Mouse (Mus musculus) midbrain, postnatal 0 days (tissue): ENCODE results near the gene Cadps. TPM values are rescaled to one million over a fixed set of nuclear protein-coding genes. Genes with fewer than 3 reads are reported as not detected.

ENCODE experiments used
- ATAC-seq: fragments of 200-750 bp; cut with Nextera tagmentation; 2 replicates; pipeline ENCODE4 v1.8.0; 2017; ENCODE audit warnings: moderate number of reproducible peaks, mild to moderate bottlenecking, moderate TSS enrichment, moderate library complexity; ENCODE audit not compliant: low FRiP score
- DNase-seq: peaks from one replicate; pipeline ENCODE4 v3.0.0-alpha.2; 2015; ENCODE audit warnings: low spot score
- H3K27ac ChIP-seq: fragments of 300-500 bp; sonication (generic); 2 replicates; pipeline ENCODE4 v1.5.1; 2014; ENCODE audit warnings: low read depth, mild to moderate bottlenecking, low read length, mixed read lengths
- H3K27me3 ChIP-seq: fragments of 300-500 bp; sonication (generic); 2 replicates; pipeline ENCODE4 v1.6.1; 2014; ENCODE audit warnings: low read length, control low read depth, mixed read lengths; ENCODE audit not compliant: insufficient read depth
- H3K36me3 ChIP-seq: fragments of 300-500 bp; sonication (generic); 2 replicates; pipeline ENCODE4 v1.6.1; 2014; ENCODE audit warnings: low read length, control low read depth, mixed read lengths; ENCODE audit not compliant: insufficient read depth
- H3K4me1 ChIP-seq: fragments of 300-500 bp; sonication (generic); 2 replicates; pipeline ENCODE4 v1.6.1; 2014; ENCODE audit warnings: mild to moderate bottlenecking, control low read depth, antibody characterized with exemption, low read length, mixed read lengths; ENCODE audit not compliant: insufficient read depth
- H3K4me2 ChIP-seq: fragments of 300-500 bp; sonication (generic); 2 replicates; pipeline ENCODE4 v1.6.1; 2014; ENCODE audit warnings: low read depth, mild to moderate bottlenecking, low read length, mixed read lengths; ENCODE audit not compliant: poor library complexity, severe bottlenecking
- H3K4me3 ChIP-seq: fragments of 300-500 bp; sonication (generic); 2 replicates; pipeline ENCODE4 v1.5.1; 2014; ENCODE audit warnings: low read depth, mild to moderate bottlenecking, low read length, moderate library complexity
- H3K9ac ChIP-seq: fragments of 300-500 bp; sonication (generic); replicated peaks from 2 replicates; pipeline ENCODE4 v1.6.1; 2014; ENCODE audit warnings: mild to moderate bottlenecking, low read length, moderate library complexity, mixed read lengths; ENCODE audit not compliant: poor library complexity, severe bottlenecking
- H3K9me3 ChIP-seq: fragments of 300-500 bp; sonication (generic); 2 replicates; pipeline ENCODE4 v1.6.1; 2016; ENCODE audit warnings: low read length, control low read depth
- CTCF ChIP-seq: IDR thresholded peaks from 2 replicates; pipeline ENCODE4 v1.5.1; 2016; ENCODE audit warnings: antibody characterized with exemption, mild to moderate bottlenecking
- WGBS: fragments of 180-500 bp; shearing (Covaris S2); extraction: QIAGEN DNeasy Blood & Tissue Kit; methylation state at CpG from one replicate; pipeline ENCODE4 v1.1.7; 2014; 5-methylcytosine and 5-hydroxymethylcytosine counted together
- polyA plus RNA-seq: library from polyadenylated mRNA; unstranded; fragments of >200 nt; fragmentation: Nextera tagmentation; extraction: Ambion mirVana; gene quantifications from 2 replicates; pipeline ENCODE4 v1.2.1, GENCODE M21; 2015
- total RNA-seq: library from RNA; depleted of rRNA; stranded (reverse); fragments of >200 nt; gene quantifications from 2 replicates; pipeline ENCODE4 v1.2.3, GENCODE M21; 2014

Cadps gene
- total and polyA plus RNA-seq, 2 experiments from 2014 or later = 38.6 to 194 TPM

DNA sequence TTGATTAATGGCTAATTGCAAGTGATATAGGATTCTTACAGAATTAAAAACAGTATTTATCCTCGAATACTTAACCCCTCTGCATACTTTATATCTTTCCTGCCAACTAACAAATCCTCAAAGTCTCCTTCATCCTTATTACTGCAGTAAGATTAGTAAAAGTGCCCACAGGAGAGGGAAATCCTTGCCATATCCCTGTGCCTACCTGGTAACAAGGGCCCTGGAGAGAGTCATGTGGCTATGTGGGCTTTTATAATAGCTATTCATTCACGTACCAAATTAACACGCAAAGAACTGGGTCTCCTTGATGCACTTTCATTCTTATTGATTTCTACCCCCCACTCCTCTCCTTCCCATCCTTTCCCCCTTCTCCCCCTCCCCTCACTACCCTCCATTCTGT, 137.9 kb downstream of the Cadps start:
- H3K27ac ChIP-seq = no peak overlapping the region
- TF ChIP-seq CTCF = no peak
- no peak overlapping the region for H3K9ac ChIP-seq
- DNase-seq (no peak), ATAC-seq (no peak)
- H3K4me2 ChIP-seq = no peak overlapping the region
- H3K4me1 ChIP-seq = no peaks in the 10 kb centered on the region
- H3K27me3 ChIP-seq = no peaks in the 10 kb centered on the region
- no peak overlapping the region for H3K4me3 ChIP-seq
- 61% methylated on average over 3 of the region's 3 CpGs for WGBS
- no peaks in the 10 kb centered on the region for H3K9me3 ChIP-seq
- no peaks in the 10 kb centered on the region for H3K36me3 ChIP-seq

- Histone ChIP-seq H3K27me3 (no peaks in the 10 kb centered on the region), H3K4me3 (no peak overlapping the region), H3K27ac (0 out of 2 replicates have a peak overlapping the region, but pooled peaks have one; percentile 19), H3K4me2 (no peak overlapping the region), H3K4me1 (no peaks in the 10 kb centered on the region), H3K9ac (no peak overlapping the region), H3K36me3 (no peaks in the 10 kb centered on the region), H3K9me3 (no peaks in the 10 kb centered on the region)
- TF ChIP-seq CTCF = no peak
- ATAC-seq (peak; percentile 54; the same call in 1 of the 2 replicates), DNase-seq (peak; percentile 34)
- 65% methylated on average over 3 of the region's 3 CpGs for whole genome bisulfite sequencing
Observed at GRCm38 (mm10) chr14:12680819-12681638, 141.8 kb downstream of the Cadps start.

DNA sequence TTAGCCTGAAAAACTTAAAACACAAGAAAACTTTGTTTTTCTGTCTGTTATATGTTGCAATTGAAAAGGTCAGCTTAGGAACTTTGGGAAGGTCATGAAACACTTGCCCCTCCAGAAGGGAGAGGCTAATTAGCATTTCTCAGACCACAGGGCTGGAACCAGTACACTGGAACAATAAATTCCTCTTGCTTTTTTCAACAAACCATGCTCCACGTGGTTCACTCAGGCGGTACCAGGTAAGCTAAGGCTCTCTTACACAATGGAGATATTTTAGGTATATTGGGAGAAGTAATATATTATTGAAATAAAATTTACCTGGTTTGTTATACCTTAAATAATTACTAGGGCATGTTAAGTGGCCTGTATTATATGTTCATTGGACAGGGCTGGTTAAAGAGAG, 161.4 kb downstream of the Cadps start:
- no peak for TF ChIP-seq CTCF
- 74% methylated on average over 2 of the region's 2 CpGs for WGBS

GRCm38 (mm10) chr14:12657351-12657750, 165.5 kb downstream of the Cadps start:
- H3K27ac ChIP-seq = no peak overlapping the region
- no peak overlapping the region for H3K4me2 ChIP-seq
- H3K9ac ChIP-seq = no peak overlapping the region
- no peak for ATAC-seq
- no peaks in the 10 kb centered on the region for H3K27me3 ChIP-seq
- H3K36me3 ChIP-seq = no peaks in the 10 kb centered on the region
- H3K4me3 ChIP-seq = no peak overlapping the region
- no peak for TF ChIP-seq CTCF
- DNase-seq = no peak
- no peaks in the 10 kb centered on the region; the same call in 1 of the 2 replicates for H3K4me1 ChIP-seq
- H3K9me3 ChIP-seq = no peaks in the 10 kb centered on the region
- 69% methylated on average over 4 of the region's 4 CpGs for WGBS

More for the DNA sequence above, 161.4 kb downstream of the Cadps start:
- Histone ChIP-seq H3K9me3 (no peaks in the 10 kb centered on the region), H3K4me2 (no peak overlapping the region), H3K4me3 (no peak overlapping the region), H3K27ac (no peak overlapping the region), H3K27me3 (no peaks in the 10 kb centered on the region), H3K9ac (no peak overlapping the region), H3K4me1 (no peaks in the 10 kb centered on the region; the same call in 1 of the 2 replicates), H3K36me3 (no peaks in the 10 kb centered on the region)
- DNase-seq = no peak
- no peak for ATAC-seq

GRCm38 (mm10) chr14:12642868-12643512, 179.9 kb downstream of the Cadps start:
- no peak for ATAC-seq
- no peaks in the 10 kb centered on the region for H3K36me3 ChIP-seq
- no peak for TF ChIP-seq CTCF
- 80% methylated on average over 6 of the region's 6 CpGs for WGBS
- H3K9ac ChIP-seq = no peak overlapping the region
- no peaks in the 10 kb centered on the region for H3K9me3 ChIP-seq
- H3K4me2 ChIP-seq = no peak overlapping the region
- no peak overlapping the region for H3K4me3 ChIP-seq
- H3K4me1 ChIP-seq = no peaks in the 10 kb centered on the region
- H3K27ac ChIP-seq = no peak overlapping the region
- no peaks in the 10 kb centered on the region for H3K27me3 ChIP-seq
- no peak for DNase-seq

- 82% methylated on average over 2 of the region's 2 CpGs for WGBS
- no peak for TF ChIP-seq CTCF
Observed at GRCm38 (mm10) chr14:12638762-12639161, 184.1 kb downstream of the Cadps start.

More at GRCm38 (mm10) chr14:12638762-12639161, 184.1 kb downstream of the Cadps start:
- Histone ChIP-seq H3K9me3 (no peaks in the 10 kb centered on the region), H3K27ac (no peak overlapping the region), H3K9ac (no peak overlapping the region), H3K4me2 (no peak overlapping the region), H3K36me3 (no peaks in the 10 kb centered on the region), H3K4me3 (no peak overlapping the region), H3K27me3 (no peaks in the 10 kb centered on the region), H3K4me1 (no peaks in the 10 kb centered on the region)
- DNase-seq (no peak), ATAC-seq (no peak)
